Mouse (Mus musculus): ENCODE data around the gene Pik3r3. TPM values are rescaled to one million over a fixed set of nuclear protein-coding genes. Genes with fewer than 3 reads are reported as not detected.

Gene Pik3r3
- polyA plus RNA-seq, 1 experiment from 2014 or later = 24.6 TPM

GRCm38 (mm10) chr4:116304551-116304950, 83.1 kb downstream of the Pik3r3 start:
- Histone ChIP-seq H3K27ac (ENCODE audit: low read length) (no peak overlapping the region), H3K9ac (replicated peaks; ENCODE audit: low read depth, low read length) (no peak overlapping the region), H3K4me2 (replicated peaks; ENCODE audit: low read depth, low read length) (no peak overlapping the region), H3K4me3 (ENCODE audit: low read depth, low read length) (no peak overlapping the region), H3K4me1 (ENCODE audit: control insufficient read depth, insufficient read depth, low read length) (no peaks in the 10 kb centered on the region), H3K9me3 (ENCODE audit: control insufficient read depth, low read depth, low read length) (no peaks in the 10 kb centered on the region), H3K36me3 (ENCODE audit: control insufficient read depth, insufficient read depth, low read length) (peaks cover 32% of the 10 kb centered on the region), H3K27me3 (ENCODE audit: control insufficient read depth, insufficient read depth, low read length) (no peaks in the 10 kb centered on the region)
- no peak for ATAC-seq (ENCODE audit: insufficient number of reproducible peaks, insufficient read depth, low FRiP score, low read depth)
- 8% methylated on average over 1 of the region's 1 CpGs for WGBS

- H3K27ac ChIP-seq (ENCODE audit: low read length) = no peak overlapping the region
- H3K4me1 ChIP-seq (ENCODE audit: control insufficient read depth, insufficient read depth, low read length) = no peaks in the 10 kb centered on the region
- no peaks in the 10 kb centered on the region for H3K27me3 ChIP-seq (ENCODE audit: control insufficient read depth, insufficient read depth, low read length)
- no peak overlapping the region for H3K4me2 ChIP-seq (replicated peaks; ENCODE audit: low read depth, low read length)
- WGBS = 93% methylated on average over 4 of the region's 4 CpGs
- H3K4me3 ChIP-seq (ENCODE audit: low read depth, low read length) = no peak overlapping the region
- no peak for ATAC-seq (ENCODE audit: insufficient number of reproducible peaks, insufficient read depth, low FRiP score, low read depth)
- no peak overlapping the region for H3K9ac ChIP-seq (replicated peaks; ENCODE audit: low read depth, low read length)
- H3K36me3 ChIP-seq (ENCODE audit: control insufficient read depth, insufficient read depth, low read length) = peaks cover 44% of the 10 kb centered on the region
- no peaks in the 10 kb centered on the region for H3K9me3 ChIP-seq (ENCODE audit: control insufficient read depth, low read depth, low read length)
Observed at GRCm38 (mm10) chr4:116317575-116317974, 96.2 kb downstream of the Pik3r3 start.

- Histone ChIP-seq H3K4me2 (replicated peaks; ENCODE audit: low read depth, low read length) (no peak overlapping the region), H3K36me3 (ENCODE audit: control insufficient read depth, insufficient read depth, low read length) (peaks cover 35% of the 10 kb centered on the region), H3K9me3 (ENCODE audit: control insufficient read depth, low read depth, low read length) (no peaks in the 10 kb centered on the region), H3K27me3 (ENCODE audit: control insufficient read depth, insufficient read depth, low read length) (no peaks in the 10 kb centered on the region), H3K4me3 (ENCODE audit: low read depth, low read length) (no peak overlapping the region), H3K4me1 (ENCODE audit: control insufficient read depth, insufficient read depth, low read length) (no peaks in the 10 kb centered on the region), H3K9ac (replicated peaks; ENCODE audit: low read depth, low read length) (no peak overlapping the region), H3K27ac (ENCODE audit: low read length) (no peak overlapping the region)
- WGBS = 87% methylated on average over 6 of the region's 6 CpGs
- no peak for ATAC-seq (ENCODE audit: insufficient number of reproducible peaks, insufficient read depth, low FRiP score, low read depth)
Observed at GRCm38 (mm10) chr4:116322127-116322526, 100.7 kb downstream of the Pik3r3 start.

GRCm38 (mm10) chr4:116329256-116329655, 107.8 kb downstream of the Pik3r3 start:
- ATAC-seq (ENCODE audit: insufficient number of reproducible peaks, insufficient read depth, low FRiP score, low read depth) = no peak
- Histone ChIP-seq H3K27me3 (ENCODE audit: control insufficient read depth, insufficient read depth, low read length) (no peaks in the 10 kb centered on the region), H3K36me3 (ENCODE audit: control insufficient read depth, insufficient read depth, low read length) (peaks cover 21% of the 10 kb centered on the region; the same call in 1 of the 2 replicates), H3K9ac (replicated peaks; ENCODE audit: low read depth, low read length) (no peak overlapping the region), H3K4me1 (ENCODE audit: control insufficient read depth, insufficient read depth, low read length) (no peaks in the 10 kb centered on the region), H3K27ac (ENCODE audit: low read length) (no peak overlapping the region), H3K4me2 (replicated peaks; ENCODE audit: low read depth, low read length) (no peak overlapping the region), H3K4me3 (ENCODE audit: low read depth, low read length) (no peak overlapping the region), H3K9me3 (ENCODE audit: control insufficient read depth, low read depth, low read length) (0 out of 2 replicates have a peak, but pooled peaks cover 4% of the 10 kb centered on the region)
- 98% methylated on average over 3 of the region's 3 CpGs for WGBS

- no peak overlapping the region for H3K4me2 ChIP-seq (replicated peaks; ENCODE audit: low read depth, low read length)
- no peaks in the 10 kb centered on the region for H3K27me3 ChIP-seq (ENCODE audit: control insufficient read depth, insufficient read depth, low read length)
- no peaks in the 10 kb centered on the region for H3K4me1 ChIP-seq (ENCODE audit: control insufficient read depth, insufficient read depth, low read length)
- no peak for ATAC-seq (ENCODE audit: insufficient number of reproducible peaks, insufficient read depth, low FRiP score, low read depth)
- no peaks in the 10 kb centered on the region for H3K9me3 ChIP-seq (ENCODE audit: control insufficient read depth, low read depth, low read length)
- H3K36me3 ChIP-seq (ENCODE audit: control insufficient read depth, insufficient read depth, low read length) = no peaks in the 10 kb centered on the region
- H3K4me3 ChIP-seq (ENCODE audit: low read depth, low read length) = no peak overlapping the region
- 77% methylated on average over 1 of the region's 1 CpGs for WGBS
- no peak overlapping the region for H3K9ac ChIP-seq (replicated peaks; ENCODE audit: low read depth, low read length)
- no peak overlapping the region for H3K27ac ChIP-seq (ENCODE audit: low read length)
Observed at GRCm38 (mm10) chr4:116336294-116336693, 114.9 kb downstream of the Pik3r3 start.

GRCm38 (mm10) chr4:116342119-116342518, 120.7 kb downstream of the Pik3r3 start:
- no peak for ATAC-seq (ENCODE audit: insufficient number of reproducible peaks, insufficient read depth, low FRiP score, low read depth)
- Histone ChIP-seq H3K9me3 (ENCODE audit: control insufficient read depth, low read depth, low read length) (no peaks in the 10 kb centered on the region), H3K27ac (ENCODE audit: low read length) (no peak overlapping the region), H3K4me1 (ENCODE audit: control insufficient read depth, insufficient read depth, low read length) (no peaks in the 10 kb centered on the region), H3K4me3 (ENCODE audit: low read depth, low read length) (no peak overlapping the region), H3K36me3 (ENCODE audit: control insufficient read depth, insufficient read depth, low read length) (no peaks in the 10 kb centered on the region), H3K4me2 (replicated peaks; ENCODE audit: low read depth, low read length) (no peak overlapping the region), H3K9ac (replicated peaks; ENCODE audit: low read depth, low read length) (no peak overlapping the region), H3K27me3 (ENCODE audit: control insufficient read depth, insufficient read depth, low read length) (no peaks in the 10 kb centered on the region)

GRCm38 (mm10) chr4:116352496-116352895, 131.1 kb downstream of the Pik3r3 start:
- H3K9ac ChIP-seq (replicated peaks; ENCODE audit: low read depth, low read length) = no peak overlapping the region
- H3K9me3 ChIP-seq (ENCODE audit: control insufficient read depth, low read depth, low read length) = no peaks in the 10 kb centered on the region
- H3K4me3 ChIP-seq (ENCODE audit: low read depth, low read length) = no peak overlapping the region
- no peaks in the 10 kb centered on the region; the same call in 1 of the 2 replicates for H3K36me3 ChIP-seq (ENCODE audit: control insufficient read depth, insufficient read depth, low read length)
- no peak for ATAC-seq (ENCODE audit: insufficient number of reproducible peaks, insufficient read depth, low FRiP score, low read depth)
- H3K4me2 ChIP-seq (replicated peaks; ENCODE audit: low read depth, low read length) = no peak overlapping the region
- no peak overlapping the region for H3K27ac ChIP-seq (ENCODE audit: low read length)
- 80% methylated on average over 3 of the region's 3 CpGs for WGBS
- H3K27me3 ChIP-seq (ENCODE audit: control insufficient read depth, insufficient read depth, low read length) = no peaks in the 10 kb centered on the region
- no peaks in the 10 kb centered on the region for H3K4me1 ChIP-seq (ENCODE audit: control insufficient read depth, insufficient read depth, low read length)

Other genes starting within 250 kb of the Pik3r3 start
- 8.3 and 8.5 TPM in 2 replicates for gene Faah, start 203.7 kb upstream of the Pik3r3 start, polyA plus RNA-seq (2014; fragmentation: Nextera tagmentation; extraction: Ambion mirVana)
- gene Nsun4, start 167.7 kb upstream of the Pik3r3 start, polyA plus RNA-seq (2014; fragmentation: Nextera tagmentation; extraction: Ambion mirVana) = 22.3 and 23.4 TPM in 2 replicates
- gene Uqcrh, start 146.5 kb upstream of the Pik3r3 start, polyA plus RNA-seq (2014; fragmentation: Nextera tagmentation; extraction: Ambion mirVana) = 520 and 565 TPM in 2 replicates
- gene Lrrc41, start 146.3 kb upstream of the Pik3r3 start, polyA plus RNA-seq (2014; fragmentation: Nextera tagmentation; extraction: Ambion mirVana) = 70.9 and 73.6 TPM in 2 replicates
- 30.9 and 31.0 TPM in 2 replicates for gene Rad54l, start 97.9 kb upstream of the Pik3r3 start, polyA plus RNA-seq (2014; fragmentation: Nextera tagmentation; extraction: Ambion mirVana)
- gene Pomgnt1, start 97.8 kb upstream of the Pik3r3 start, polyA plus RNA-seq (2014; fragmentation: Nextera tagmentation; extraction: Ambion mirVana) = 56.5 and 61.7 TPM in 2 replicates
- 3.0 and 3.5 TPM in 2 replicates for gene Lurap1, start 70.3 kb upstream of the Pik3r3 start, polyA plus RNA-seq (2014; fragmentation: Nextera tagmentation; extraction: Ambion mirVana)
- 50.2 and 51.7 TPM in 2 replicates for gene Tspan1, start 54.0 kb upstream of the Pik3r3 start, polyA plus RNA-seq (2014; fragmentation: Nextera tagmentation; extraction: Ambion mirVana)
- not detected in 2 replicates for gene 1700042G07Rik, start 48.2 kb upstream of the Pik3r3 start, polyA plus RNA-seq (2014; fragmentation: Nextera tagmentation; extraction: Ambion mirVana)
- gene Gm49337, start 48.2 kb upstream of the Pik3r3 start, polyA plus RNA-seq (2014; fragmentation: Nextera tagmentation; extraction: Ambion mirVana) = not detected in 2 replicates
- gene Mast2, start 242.6 kb downstream of the Pik3r3 start, polyA plus RNA-seq (2014; fragmentation: Nextera tagmentation; extraction: Ambion mirVana) = 23.4 and 24.6 TPM in 2 replicates

Measured in stomach, embryonic 14.5 days (tissue).